Comparison of ENCODE assay signal across 28 mouse cellular contexts in the genomic region with DNA sequence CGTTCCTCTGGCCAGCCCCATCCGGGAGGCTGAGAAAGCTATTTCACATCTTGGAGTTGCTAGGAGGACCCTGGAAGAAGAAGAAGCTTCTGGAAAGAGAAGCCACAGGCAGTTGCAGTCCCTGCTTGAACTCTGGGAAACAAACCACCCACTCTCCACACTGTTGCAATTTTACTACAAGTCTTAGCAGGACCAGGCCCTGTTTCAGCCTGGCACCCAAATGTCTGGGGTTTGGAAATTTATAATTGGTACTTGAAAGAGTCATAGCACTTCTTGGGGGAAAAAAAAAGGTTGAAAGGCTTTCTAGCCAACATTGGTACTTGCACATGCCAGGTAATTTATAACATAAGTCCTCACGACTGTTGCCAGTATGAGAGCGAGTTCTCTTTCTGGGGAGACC. TPM values are rescaled to one million over a fixed set of nuclear protein-coding genes. Genes with fewer than 3 reads are reported as not detected.
"Had no signal": no experiment of that assay in that cellular context is flagged by ENCODE, and none has a peak within 500 bp of the region (broad histone marks: within the 10 kb centered on the region; RNA-seq: fewer than 3 reads in every experiment).

No protein-coding gene starts in this region.

- H3K36me3 ChIP-seq: heart, embryonic 13.5 days; heart, embryonic 15.5 days; hindbrain, embryonic 10.5 days; hindbrain, embryonic 12.5 days; intestine, embryonic 15.5 days; liver, embryonic 13.5 days; liver, embryonic 15.5 days had no signal

- DNase-seq: gastrocnemius, postnatal 14 days; gastrocnemius, postnatal 36 days; heart, adult 18-20 months; heart, postnatal 14 days; heart, postnatal 4 days; kidney, adult 18-20 months; kidney, adult 8-10 months; kidney, postnatal 10 days; kidney, postnatal 25 days; kidney, postnatal 4 days; left cerebral cortex, postnatal 4 days; liver; liver, embryonic 13.5 days; liver, postnatal 0 days had no signal

- ATAC-seq: hindbrain, embryonic 16.5 days; inflammation-experienced regulatory T-cells, adult 6 months; intestine, embryonic 15.5 days; intestine, postnatal 0 days; liver, postnatal 0 days had no signal

- H3K9me3 ChIP-seq: heart, embryonic 13.5 days; heart, embryonic 15.5 days; hindbrain, embryonic 10.5 days; hindbrain, embryonic 12.5 days; intestine, embryonic 15.5 days; liver, embryonic 13.5 days; liver, embryonic 15.5 days had no signal

- H3K27me3 ChIP-seq: heart, embryonic 13.5 days; heart, embryonic 15.5 days; hindbrain, embryonic 12.5 days; intestine, embryonic 15.5 days; liver, embryonic 13.5 days; liver, embryonic 15.5 days had no signal

- H3K4me3 ChIP-seq: heart, embryonic 13.5 days; heart, embryonic 15.5 days; hindbrain, embryonic 10.5 days; hindbrain, embryonic 12.5 days; intestine, embryonic 15.5 days; layer of hippocampus, adult 2 months; liver, embryonic 13.5 days; liver, embryonic 15.5 days had no signal

- H3K9ac ChIP-seq: heart, embryonic 13.5 days; heart, embryonic 15.5 days; hindbrain, embryonic 12.5 days; hindbrain, embryonic 14.5 days; intestine, embryonic 15.5 days; liver, embryonic 13.5 days; liver, embryonic 15.5 days; liver, postnatal 0 days had no signal

- H3K27ac ChIP-seq: heart, embryonic 13.5 days; heart, embryonic 15.5 days; hindbrain, embryonic 10.5 days; hindbrain, embryonic 12.5 days; hindbrain, embryonic 14.5 days; intestine, embryonic 15.5 days; layer of hippocampus, adult 2 months; liver, embryonic 13.5 days; liver, embryonic 15.5 days had no signal

- H3K4me2 ChIP-seq: heart, embryonic 11.5 days; heart, embryonic 13.5 days; heart, embryonic 15.5 days; hindbrain, embryonic 12.5 days; hindbrain, embryonic 14.5 days; intestine, embryonic 15.5 days; liver, embryonic 11.5 days; liver, embryonic 13.5 days; liver, embryonic 15.5 days had no signal

- H3K4me1 ChIP-seq: liver, embryonic 13.5 days; liver, embryonic 15.5 days had no signal

RNA-seq across cellular contexts. Expression of a gene that starts 57.9 kb away (rescaled TPM):
- total RNA-seq: granulocyte monocyte progenitor cell, adult 5-6 weeks had no signal
